Mouse (Mus musculus): ENCODE data around the gene Krt27.

The Krt27 gene

GRCm38 (mm10) chr11:99351004-99351403, at the start of gene Krt27:
Gene Krt27 (minus strand): TSS chr11:99351104.
- DNase-seq (ENCODE audit: low spot score in 2 of 2) = no peak

DNA sequence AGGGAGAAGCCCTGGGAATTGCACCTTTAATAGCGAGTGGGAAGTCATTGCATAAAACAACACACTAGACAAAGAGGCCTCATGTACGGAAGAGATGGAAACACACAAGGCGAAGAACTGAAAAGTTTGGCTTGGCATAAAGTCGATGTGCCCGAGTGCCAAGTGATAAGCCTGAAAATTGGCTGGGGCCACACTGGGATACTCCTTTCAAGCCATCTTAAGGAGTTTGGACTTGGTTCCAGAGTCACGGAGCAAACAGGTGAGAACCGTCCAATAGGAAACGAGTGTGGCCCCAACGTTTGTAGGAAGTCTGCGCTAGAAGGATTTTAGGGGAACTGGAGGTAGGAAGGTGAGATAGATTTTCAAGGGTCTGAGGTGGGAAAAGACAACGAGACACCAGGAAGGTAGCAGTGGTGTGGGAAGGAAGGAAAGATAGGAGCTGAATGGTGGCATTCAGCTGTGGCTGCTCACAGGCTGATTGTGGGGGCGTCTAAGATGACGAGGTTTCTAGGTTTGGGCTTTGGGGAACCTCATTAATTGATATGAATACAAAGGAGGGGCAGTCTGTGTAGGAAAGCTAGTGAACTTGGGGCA, 49.1 kb upstream of the Krt27 start:
- no peak for DNase-seq (ENCODE audit: low spot score in 2 of 2)

DNA sequence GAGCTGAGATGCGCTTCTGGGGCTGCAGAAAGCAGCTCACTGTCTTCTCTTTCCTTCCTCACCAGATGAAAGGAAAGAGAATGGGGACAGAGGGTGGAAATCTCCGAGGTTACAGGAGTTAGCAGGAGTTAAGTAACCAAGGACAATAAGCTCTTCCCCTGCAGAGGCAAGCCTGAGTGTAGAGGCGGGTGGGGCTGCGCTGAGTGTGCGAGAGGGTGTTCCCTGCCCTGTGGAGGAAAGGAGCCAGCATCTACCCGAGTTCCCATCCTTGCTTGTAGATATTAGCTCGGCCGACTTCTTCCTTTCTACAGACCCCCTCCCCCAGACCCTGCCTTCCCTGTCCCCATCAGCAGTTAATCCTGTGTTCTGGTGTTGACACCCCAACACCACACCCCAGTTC, 47.9 kb upstream of the Krt27 start:
- no peak for DNase-seq (ENCODE audit: low spot score in 2 of 2)

- DNase-seq (ENCODE audit: low spot score in 2 of 2) = no peak
Measured at GRCm38 (mm10) chr11:99398084-99398483, 47.2 kb upstream of the Krt27 start.

GRCm38 (mm10) chr11:99396661-99397060, 45.8 kb upstream of the Krt27 start:
- no peak for DNase-seq (ENCODE audit: low spot score in 2 of 2)

DNA sequence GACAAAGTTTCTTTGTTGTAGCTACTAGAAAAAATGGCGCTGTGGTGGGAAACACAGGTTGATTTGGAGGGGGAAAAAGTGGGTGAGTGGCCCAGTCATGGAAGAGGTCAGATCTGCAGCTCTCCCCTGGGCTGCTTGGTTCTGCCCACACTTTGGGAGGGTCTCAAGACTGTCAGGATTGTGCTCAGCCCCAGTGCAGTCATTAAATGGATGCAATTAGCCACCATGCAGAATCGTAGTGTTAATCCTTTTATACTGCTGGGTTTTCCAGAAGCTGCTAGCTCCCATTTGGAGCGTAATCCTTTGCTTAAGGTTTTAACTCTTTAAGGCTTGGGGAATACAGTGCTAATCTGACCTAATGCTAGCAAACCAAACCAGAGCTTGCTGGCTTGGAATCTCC, 45.1 kb upstream of the Krt27 start:
- no peak for DNase-seq (ENCODE audit: low spot score in 2 of 2)

DNA sequence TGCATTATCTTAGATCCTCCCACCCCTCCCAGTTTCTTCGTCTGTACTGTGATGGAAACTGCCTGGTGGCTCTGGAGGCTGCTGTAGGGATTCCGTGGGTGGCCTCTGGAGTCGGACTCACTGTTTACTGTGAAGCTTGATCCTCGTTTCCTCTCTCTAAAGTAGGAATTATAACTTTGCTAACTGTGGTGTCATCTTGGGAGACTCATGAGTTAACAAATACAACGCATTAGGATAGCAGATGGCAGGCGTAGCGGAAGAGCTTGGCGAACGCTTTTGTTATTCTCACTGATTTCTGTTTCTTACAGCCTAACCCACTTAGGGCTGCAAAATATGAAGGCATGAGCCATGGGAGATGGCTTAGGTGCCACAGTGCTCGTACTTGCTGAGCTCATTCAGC, 41.6 kb upstream of the Krt27 start:
- no peak for DNase-seq (ENCODE audit: low spot score in 2 of 2)

DNA sequence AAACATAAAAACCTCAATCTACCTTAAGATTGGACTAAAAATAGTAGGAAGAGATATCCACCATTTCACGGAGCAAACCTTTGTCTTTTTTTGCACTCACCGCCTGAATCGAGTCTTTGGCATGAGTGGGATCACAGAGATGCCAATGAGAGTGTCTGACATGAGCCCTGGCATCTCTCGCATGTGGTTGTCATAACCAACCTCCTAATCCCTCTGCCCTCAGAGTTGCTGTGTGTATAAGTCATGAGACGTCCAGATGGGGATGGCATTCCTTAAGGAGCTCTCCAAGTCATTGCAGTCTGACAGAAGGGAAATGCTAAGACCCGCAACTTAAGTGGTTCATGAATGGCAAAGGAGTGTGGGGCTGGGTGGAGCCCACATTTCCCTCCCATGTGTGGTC, 40.5 kb upstream of the Krt27 start:
- no peak for DNase-seq (ENCODE audit: low spot score in 2 of 2)

GRCm38 (mm10) chr11:99390866-99391265, 40.0 kb upstream of the Krt27 start:
- DNase-seq (ENCODE audit: low spot score in 2 of 2) = no peak

GRCm38 (mm10) chr11:99389264-99389663, 38.4 kb upstream of the Krt27 start, which contains the start of gene Krt10:
Gene Krt10 (minus strand): TSS chr11:99389364.
- no peak for DNase-seq (ENCODE audit: low spot score in 2 of 2)

DNA sequence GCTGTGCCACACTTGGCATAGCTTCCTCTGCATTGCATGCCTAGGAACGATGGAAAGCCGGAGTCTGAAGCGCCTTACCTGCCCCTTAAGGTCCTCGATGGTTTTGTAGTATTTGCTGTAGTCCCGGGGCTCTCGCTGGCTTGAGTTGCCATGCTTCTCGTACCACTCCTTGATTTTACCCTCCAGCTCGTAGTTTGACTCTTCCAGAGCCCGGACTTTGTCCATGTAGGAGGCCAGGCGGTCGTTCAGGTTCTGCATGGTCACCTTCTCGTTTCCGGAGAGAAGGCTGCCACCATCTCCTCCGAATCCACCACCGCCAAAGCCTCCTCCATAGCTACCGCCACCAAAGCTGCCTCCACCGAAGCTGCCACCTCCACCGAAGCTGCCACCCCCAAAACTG, 37.8 kb upstream of the Krt27 start:
- DNase-seq (ENCODE audit: low spot score in 2 of 2) = no peak

DNA sequence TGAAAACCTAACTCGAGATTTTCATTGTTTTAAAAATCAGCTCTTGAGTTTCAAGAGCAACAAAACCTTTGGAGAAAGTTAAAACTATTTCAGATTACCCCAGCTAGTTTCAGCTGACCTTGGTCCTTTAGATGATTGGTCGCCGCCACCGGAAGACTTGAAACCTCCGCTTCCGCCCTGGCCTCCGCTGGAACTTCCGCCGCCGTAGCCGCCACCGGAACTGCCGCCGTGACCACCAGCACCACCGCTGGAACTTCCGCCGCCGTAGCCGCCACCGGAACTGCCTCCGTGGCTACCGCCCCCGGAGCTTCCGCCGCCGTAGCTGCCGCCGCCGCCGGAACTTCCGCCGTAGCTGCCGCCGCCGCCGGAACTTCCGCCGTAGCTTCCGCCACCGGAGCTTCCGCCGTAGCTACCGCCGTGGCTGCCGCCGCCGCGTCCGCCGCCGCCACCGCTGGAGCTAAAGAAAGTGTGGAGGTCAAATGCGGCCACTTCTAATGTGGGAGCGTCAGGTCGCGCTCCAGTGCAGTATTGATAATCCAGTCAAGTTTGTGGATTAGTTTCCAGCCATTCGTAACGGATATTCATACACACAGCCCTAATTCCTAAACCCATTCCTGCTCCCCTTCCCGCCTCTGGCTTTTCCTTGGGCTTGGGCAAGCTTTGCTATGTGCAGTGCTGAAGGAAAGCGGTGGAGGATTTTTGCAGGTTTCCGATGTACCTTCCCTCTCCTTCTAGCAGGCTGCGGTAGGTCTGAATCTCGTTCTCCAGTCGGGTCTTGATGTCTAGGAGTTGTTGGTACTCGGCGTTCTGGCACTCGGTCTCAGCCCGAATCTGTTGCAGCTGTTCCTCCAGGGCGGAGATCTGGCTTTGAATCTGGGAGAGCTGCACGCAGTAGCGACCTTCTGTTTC, 35.2 kb upstream of the Krt27 start:
- DNase-seq (ENCODE audit: low spot score in 2 of 2) = peak; percentile 64 to 66

DNA sequence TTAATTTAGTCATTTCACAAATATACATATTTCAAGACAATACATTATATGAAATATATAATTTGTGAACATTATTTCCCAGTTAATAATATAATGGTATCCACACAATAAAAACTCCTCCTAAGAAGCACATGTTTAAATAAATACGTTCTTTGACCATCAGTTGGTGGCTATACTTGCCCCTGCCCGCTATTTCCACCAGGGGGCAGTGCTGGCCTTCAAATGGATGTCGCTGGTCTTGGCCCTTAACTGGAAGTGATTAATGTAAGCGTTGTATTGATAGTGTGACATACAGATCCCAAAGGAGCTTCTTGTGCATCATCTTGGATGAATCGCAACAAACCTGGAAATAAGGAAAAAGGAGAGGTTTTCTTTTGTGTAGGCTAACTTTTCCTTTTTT, 28.7 kb upstream of the Krt27 start:
- DNase-seq (ENCODE audit: low spot score in 2 of 2) = peak; percentile 24 to 75

DNA sequence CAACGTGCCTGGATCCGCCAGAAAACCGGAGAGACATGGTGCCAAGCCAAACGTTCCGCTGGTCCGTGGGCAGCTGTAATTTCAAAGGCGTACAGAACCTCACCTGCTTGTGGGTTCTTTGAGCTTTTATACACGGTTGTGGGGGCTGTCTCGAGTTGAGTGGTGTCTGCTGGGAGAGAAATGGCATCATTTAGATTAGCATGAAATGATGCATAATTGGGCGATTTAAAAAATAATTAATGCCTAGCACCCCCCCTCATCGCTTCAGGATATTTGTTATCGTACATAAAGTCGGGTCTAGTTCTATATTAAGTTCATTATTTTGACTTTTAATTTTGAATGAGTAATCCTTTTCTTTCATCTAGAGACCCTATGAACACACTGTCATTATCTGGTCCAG, 23.9 kb upstream of the Krt27 start, which contains the start of gene Krt28:
Gene Krt28, minus strand, starts transcription at position 101 of the 400 bp plus-strand sequence.
- no peak for DNase-seq (ENCODE audit: low spot score in 2 of 2)

DNA sequence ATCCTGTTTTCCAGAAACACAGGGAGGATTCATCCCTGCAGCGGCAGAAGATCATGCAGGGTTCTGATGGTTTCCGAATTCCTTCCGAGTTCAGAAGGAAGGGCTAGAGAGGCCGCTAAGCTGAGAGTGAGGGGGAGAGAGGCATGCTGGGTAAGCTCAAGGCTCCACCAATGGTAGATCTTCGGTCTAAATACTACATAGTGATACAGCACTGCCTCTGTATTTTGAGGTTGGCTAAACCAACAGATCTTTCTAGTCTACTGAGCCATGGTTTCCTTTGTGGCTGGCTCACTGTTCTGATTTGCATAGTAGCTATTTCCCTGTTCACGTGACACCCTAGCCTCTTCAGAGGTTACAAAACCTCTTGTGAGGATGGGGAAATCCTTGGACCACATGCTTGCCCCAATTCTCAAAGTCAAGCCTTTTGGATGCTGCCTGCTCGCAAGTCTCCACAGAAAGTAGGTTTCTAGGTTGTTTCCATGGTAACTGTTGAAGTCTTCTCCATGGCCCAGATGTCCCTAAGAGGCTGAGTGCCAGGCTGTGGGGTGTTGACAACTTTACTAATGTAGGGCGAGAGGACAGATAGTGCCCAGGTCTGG, 19.0 kb upstream of the Krt27 start:
- peak; percentile 19 to 29 for DNase-seq (ENCODE audit: low spot score in 2 of 2)

DNA sequence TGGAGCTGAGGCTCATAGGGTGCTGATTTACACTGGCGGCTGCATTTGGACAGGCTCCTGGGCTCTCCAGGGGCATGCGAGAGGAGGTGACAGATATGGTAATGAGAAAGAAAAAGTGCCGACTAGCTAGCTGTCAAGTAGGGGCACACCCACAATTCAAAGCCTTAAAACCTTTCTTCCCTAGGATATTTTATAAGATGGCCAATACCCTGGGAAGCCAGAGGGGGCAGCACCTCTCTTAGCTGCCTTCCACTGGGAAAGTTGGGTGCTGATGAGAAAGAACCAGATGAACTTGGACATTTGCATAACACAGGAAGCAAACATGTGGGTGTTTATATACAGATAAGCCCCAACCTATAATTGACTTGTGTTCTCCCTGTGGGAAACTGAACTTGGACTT, 18.3 kb upstream of the Krt27 start:
- DNase-seq (ENCODE audit: low spot score in 2 of 2) = no peak

GRCm38 (mm10) chr11:99366791-99367190, 15.9 kb upstream of the Krt27 start:
- DNase-seq (ENCODE audit: low spot score in 2 of 2) = peak in 1 of 2 experiments; percentile 14

- no peak for DNase-seq (ENCODE audit: low spot score in 2 of 2)
Measured at GRCm38 (mm10) chr11:99364412-99364811, 13.5 kb upstream of the Krt27 start.

GRCm38 (mm10) chr11:99361423-99361822, 10.5 kb upstream of the Krt27 start:
- DNase-seq (ENCODE audit: low spot score in 2 of 2) = no peak

DNA sequence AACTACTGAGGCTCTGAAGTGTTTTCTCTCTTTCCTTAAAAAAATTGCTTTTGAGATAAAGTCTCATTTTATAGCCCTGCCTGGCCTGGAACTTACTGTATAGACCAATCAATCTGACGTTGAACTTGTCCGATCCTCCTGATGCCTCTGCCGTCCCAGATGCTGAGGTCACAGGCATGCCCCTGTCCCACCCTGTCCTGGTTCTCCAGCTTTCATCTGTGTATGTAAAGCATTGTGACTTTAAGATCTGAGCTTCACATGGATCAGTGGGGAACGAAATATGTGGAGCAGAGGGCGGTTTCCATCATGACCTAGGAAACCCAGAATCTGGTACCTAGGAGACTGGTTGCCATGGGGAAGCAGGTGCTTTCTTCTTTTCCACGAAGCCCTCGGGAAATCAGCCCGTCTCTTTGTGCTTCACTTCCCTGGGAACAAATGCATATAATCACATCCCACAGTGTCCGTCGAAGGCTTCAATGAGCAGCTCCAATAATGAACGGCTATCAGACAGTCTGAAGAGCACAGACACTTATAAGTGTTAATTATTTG, 11.5 kb downstream of the Krt27 start:
- no peak for DNase-seq (ENCODE audit: low spot score in 2 of 2)

DNA sequence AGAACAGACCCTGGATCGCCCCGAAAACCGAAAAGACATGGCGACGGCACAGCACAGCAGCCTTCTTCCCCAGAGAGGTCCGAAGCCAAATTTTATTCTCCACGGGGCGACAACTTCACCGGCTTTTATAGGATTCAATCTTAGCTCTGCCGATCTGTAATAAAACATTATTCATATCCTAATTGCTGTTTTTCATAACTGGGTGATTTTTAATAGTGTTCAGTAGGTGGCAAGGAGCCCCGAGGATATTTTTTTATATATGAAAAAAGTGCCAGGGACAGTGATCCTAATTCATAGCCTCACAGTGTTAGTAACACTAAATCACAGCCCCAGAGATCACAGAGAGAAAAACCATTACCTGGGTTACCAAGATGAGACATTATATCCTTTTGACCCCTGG, 13.0 kb downstream of the Krt27 start, which contains the start of gene Krt26:
Gene Krt26, minus strand, starts transcription at position 101 of the 400 bp plus-strand sequence.
- DNase-seq (ENCODE audit: low spot score in 2 of 2) = no peak

DNA sequence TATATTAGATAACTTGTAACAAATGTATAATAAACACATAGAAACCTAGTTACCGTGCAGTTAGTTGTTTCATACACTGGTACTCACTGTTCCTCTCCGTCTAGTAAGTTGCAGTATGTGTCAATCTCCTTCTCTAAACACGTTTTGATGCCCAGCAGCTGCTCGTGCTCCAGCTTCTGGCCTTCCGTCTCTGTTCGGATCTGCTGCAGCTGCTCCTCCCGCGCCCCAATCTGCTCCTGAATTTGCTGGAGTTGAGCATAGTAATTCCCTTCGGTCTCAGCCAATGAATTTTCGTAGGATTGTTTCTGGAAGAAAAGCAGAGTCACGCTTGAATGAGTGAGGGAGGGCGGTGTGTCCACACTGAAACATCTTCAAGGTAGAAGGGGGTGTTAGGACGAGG, 17.5 kb downstream of the Krt27 start:
- no peak for DNase-seq (ENCODE audit: low spot score in 2 of 2)

Data from thymus, postnatal 10 days (tissue).